Mouse (Mus musculus) ES-E14 (cell line): ENCODE results near the gene Kank1.

Source experiments
- CHD2 ChIP-seq: IDR thresholded peaks from 2 replicates; pipeline ENCODE4 v1.6.1; 2014; ENCODE audit warnings: mild to moderate bottlenecking, low read depth, low read length, inconsistent platforms
- HCFC1 ChIP-seq: IDR thresholded peaks from 2 replicates; pipeline ENCODE4 v1.6.1; 2012; ENCODE audit warnings: low read length, inconsistent platforms, borderline replicate concordance; ENCODE audit not compliant: insufficient read depth
- MAFK ChIP-seq: IDR thresholded peaks from 2 replicates; pipeline ENCODE4 v1.6.1; 2014; ENCODE audit warnings: mild to moderate bottlenecking, low read depth, low read length, inconsistent platforms; ENCODE audit not compliant: insufficient read depth
- ZC3H11A ChIP-seq: IDR thresholded peaks from 2 replicates; pipeline ENCODE4 v1.6.1; 2012; ENCODE audit warnings: low read depth, mild to moderate bottlenecking, inconsistent platforms, low read length, borderline replicate concordance
- ZNF384 ChIP-seq: IDR thresholded peaks from 2 replicates; pipeline ENCODE4 v1.6.1; 2012; ENCODE audit warnings: low read depth, low read length, inconsistent platforms

- TF ChIP-seq ZNF384 = no peak
- TF ChIP-seq MAFK = no peak
- no peak for TF ChIP-seq ZC3H11A
- TF ChIP-seq HCFC1 = no peak
- no peak for TF ChIP-seq CHD2
These were observed 6.8 kb downstream of the Kank1 start for GRCm38 (mm10) chr19:25243566-25243965.
